Mouse (Mus musculus) kidney, embryonic 16.5 days (tissue): ENCODE data around the gene Ikbip. TPM values are rescaled to one million over a fixed set of nuclear protein-coding genes. Genes with fewer than 3 reads are reported as not detected.

Experiments
- ATAC-seq: fragments of 200-750 bp; cut with Nextera tagmentation; 2 replicates; pipeline ENCODE4 v1.8.0; 2017; ENCODE audit warnings: moderate TSS enrichment; ENCODE audit not compliant: low FRiP score, low TSS enrichment
- H3K27ac ChIP-seq: fragments of 300-500 bp; sonication (generic); 2 replicates; pipeline ENCODE4 v1.5.1; 2014; ENCODE audit warnings: low read length
- H3K27me3 ChIP-seq: fragments of 300-500 bp; sonication (generic); 2 replicates; pipeline ENCODE4 v1.6.1; 2014; ENCODE audit warnings: low read length, control low read depth, mixed read lengths; ENCODE audit not compliant: insufficient read depth
- H3K36me3 ChIP-seq: fragments of 300-500 bp; sonication (generic); 2 replicates; pipeline ENCODE4 v1.6.1; 2014; ENCODE audit warnings: low read length, control low read depth, mixed read lengths; ENCODE audit not compliant: insufficient read depth
- H3K4me1 ChIP-seq: fragments of 300-500 bp; sonication (generic); 2 replicates; pipeline ENCODE4 v1.6.1; 2014; ENCODE audit warnings: low read length, control low read depth, mixed read lengths; ENCODE audit not compliant: insufficient read depth
- H3K4me2 ChIP-seq: fragments of 300-500 bp; sonication (generic); replicated peaks from 2 replicates; pipeline ENCODE4 v1.6.1; 2014; ENCODE audit warnings: low read depth, low read length
- H3K4me3 ChIP-seq: fragments of 300-500 bp; sonication (generic); 2 replicates; pipeline ENCODE4 v1.5.1; 2014; ENCODE audit warnings: mild to moderate bottlenecking, low read length
- H3K9ac ChIP-seq: fragments of 300-500 bp; sonication (generic); replicated peaks from 2 replicates; pipeline ENCODE4 v1.6.1; 2014; ENCODE audit warnings: low read length
- H3K9me3 ChIP-seq: fragments of 300-500 bp; sonication (generic); 2 replicates; pipeline ENCODE4 v1.6.1; 2016; ENCODE audit warnings: low read length, control low read depth
- WGBS: fragments of 180-500 bp; shearing (Covaris S2); extraction: QIAGEN DNeasy Blood & Tissue Kit; methylation state at CpG from one replicate; pipeline ENCODE4 v1.1.7; 2014; 5-methylcytosine and 5-hydroxymethylcytosine counted together
- polyA plus RNA-seq: library from polyadenylated mRNA; unstranded; fragments of >200 nt; fragmentation: Nextera tagmentation; extraction: Ambion mirVana; gene quantifications from 2 replicates; pipeline ENCODE4 v1.2.1, GENCODE M21; 2015

The Ikbip gene
- polyA plus RNA-seq, 1 experiment from 2014 or later: 37.6 TPM

- Histone ChIP-seq H3K27ac (no peak overlapping the region), H3K36me3 (no peaks in the 10 kb centered on the region), H3K9ac (no peak overlapping the region), H3K4me1 (peaks cover 3% of the 10 kb centered on the region; the same call in 1 of the 2 replicates), H3K4me2 (no peak overlapping the region), H3K27me3 (no peaks in the 10 kb centered on the region), H3K9me3 (no peaks in the 10 kb centered on the region), H3K4me3 (no peak overlapping the region)
- no peak for ATAC-seq
- 86% methylated on average over 3 of the region's 3 CpGs for WGBS
Observed at GRCm38 (mm10) chr10:91130792-91131191, 48.1 kb downstream of the Ikbip start.

GRCm38 (mm10) chr10:91131565-91131964 is 48.8 kb downstream of the Ikbip start:
- H3K36me3 ChIP-seq: no peaks in the 10 kb centered on the region
- no peak overlapping the region for H3K9ac ChIP-seq
- no peak for ATAC-seq
- H3K9me3 ChIP-seq: no peaks in the 10 kb centered on the region
- WGBS: 85% methylated on average over 1 of the region's 1 CpGs
- H3K27ac ChIP-seq: no peak overlapping the region
- H3K4me1 ChIP-seq: peaks cover 2% of the 10 kb centered on the region; the same call in 1 of the 2 replicates
- no peak overlapping the region for H3K4me3 ChIP-seq
- H3K27me3 ChIP-seq: no peaks in the 10 kb centered on the region
- no peak overlapping the region for H3K4me2 ChIP-seq

GRCm38 (mm10) chr10:91135302-91135972 is 52.7 kb downstream of the Ikbip start:
- H3K4me3 ChIP-seq: no peak overlapping the region
- no peak overlapping the region for H3K9ac ChIP-seq
- no peaks in the 10 kb centered on the region for H3K36me3 ChIP-seq
- no peak for ATAC-seq
- H3K27ac ChIP-seq: no peak overlapping the region
- H3K27me3 ChIP-seq: no peaks in the 10 kb centered on the region
- H3K4me1 ChIP-seq: no peaks in the 10 kb centered on the region
- H3K4me2 ChIP-seq: no peak overlapping the region
- whole genome bisulfite sequencing: 83% methylated on average over 7 of the region's 7 CpGs
- no peaks in the 10 kb centered on the region for H3K9me3 ChIP-seq

GRCm38 (mm10) chr10:91137400-91137799 is 54.7 kb downstream of the Ikbip start:
- no peak overlapping the region for H3K9ac ChIP-seq
- no peak overlapping the region for H3K4me3 ChIP-seq
- WGBS: 79% methylated on average over 9 of the region's 9 CpGs
- no peaks in the 10 kb centered on the region for H3K9me3 ChIP-seq
- H3K36me3 ChIP-seq: no peaks in the 10 kb centered on the region
- H3K4me2 ChIP-seq: no peak overlapping the region
- no peak overlapping the region for H3K27ac ChIP-seq
- no peak for ATAC-seq
- H3K27me3 ChIP-seq: no peaks in the 10 kb centered on the region
- no peaks in the 10 kb centered on the region for H3K4me1 ChIP-seq

DNA sequence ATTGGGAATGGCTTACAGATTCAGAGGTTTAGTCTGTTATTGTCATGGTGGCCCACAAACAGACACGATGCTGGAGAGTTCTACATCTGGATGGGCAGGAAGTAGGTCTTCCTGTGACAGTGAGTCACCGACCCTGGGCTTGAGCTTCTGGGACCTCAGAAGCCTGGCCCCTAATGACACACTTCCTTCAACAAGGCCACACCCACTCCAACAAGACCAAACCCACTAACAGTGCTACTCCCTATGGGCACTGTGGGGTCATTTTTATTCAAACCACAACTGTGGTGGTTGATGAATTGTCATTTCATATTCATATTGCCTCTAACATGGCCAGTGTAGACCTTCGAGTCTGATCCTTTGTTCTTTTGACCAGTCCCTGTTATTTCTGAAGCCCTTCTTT is 55.6 kb downstream of the Ikbip start:
- H3K36me3 ChIP-seq: no peaks in the 10 kb centered on the region
- H3K4me2 ChIP-seq: no peak overlapping the region
- H3K9ac ChIP-seq: no peak overlapping the region
- H3K4me3 ChIP-seq: no peak overlapping the region
- H3K27me3 ChIP-seq: no peaks in the 10 kb centered on the region
- no peak for ATAC-seq
- H3K4me1 ChIP-seq: no peaks in the 10 kb centered on the region
- 75% methylated on average over 3 of the region's 3 CpGs for WGBS
- H3K27ac ChIP-seq: no peak overlapping the region
- no peaks in the 10 kb centered on the region for H3K9me3 ChIP-seq

GRCm38 (mm10) chr10:91139148-91139766 is 56.5 kb downstream of the Ikbip start:
- no peak for ATAC-seq
- Histone ChIP-seq H3K36me3 (no peaks in the 10 kb centered on the region), H3K27me3 (no peaks in the 10 kb centered on the region), H3K9me3 (no peaks in the 10 kb centered on the region), H3K4me2 (no peak overlapping the region), H3K4me1 (no peaks in the 10 kb centered on the region), H3K27ac (no peak overlapping the region), H3K4me3 (no peak overlapping the region), H3K9ac (no peak overlapping the region)
- 87% methylated on average over 14 of the region's 14 CpGs for WGBS

- Histone ChIP-seq H3K9ac (no peak overlapping the region), H3K4me3 (no peak overlapping the region), H3K4me2 (no peak overlapping the region), H3K4me1 (no peaks in the 10 kb centered on the region), H3K27ac (no peak overlapping the region), H3K36me3 (peaks cover 14% of the 10 kb centered on the region), H3K27me3 (no peaks in the 10 kb centered on the region), H3K9me3 (no peaks in the 10 kb centered on the region)
- WGBS: 41% methylated on average over 2 of the region's 2 CpGs
- ATAC-seq: no peak
Observed at GRCm38 (mm10) chr10:91141564-91141963, 58.8 kb downstream of the Ikbip start.

DNA sequence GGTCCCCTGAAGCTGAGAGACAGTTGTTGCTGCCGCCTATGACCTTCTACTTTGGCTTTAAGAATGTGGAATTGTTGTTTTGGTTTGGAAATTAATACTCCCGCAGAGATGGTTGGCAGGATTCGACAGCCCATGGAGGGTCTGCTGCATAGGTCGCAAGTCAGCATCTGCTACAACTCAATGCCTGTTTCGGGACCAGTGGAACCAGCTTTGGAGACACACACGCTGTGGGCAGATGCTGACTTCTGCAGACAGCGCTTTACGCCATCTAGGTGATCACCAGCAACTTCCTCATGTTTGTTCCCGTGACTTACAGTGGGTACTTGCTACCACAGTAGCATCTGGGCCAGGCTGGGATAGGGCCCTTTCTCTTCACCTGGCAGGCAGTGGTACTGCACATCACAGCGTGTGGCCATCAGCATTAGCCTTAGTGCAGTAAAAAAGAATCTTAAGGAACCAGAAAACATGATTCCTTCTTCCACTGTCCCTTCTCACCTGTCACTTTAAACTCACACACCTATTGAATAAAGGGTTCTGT is 60.0 kb downstream of the Ikbip start:
- Histone ChIP-seq H3K4me3 (no peak overlapping the region), H3K27me3 (no peaks in the 10 kb centered on the region), H3K9me3 (no peaks in the 10 kb centered on the region), H3K4me2 (no peak overlapping the region), H3K9ac (no peak overlapping the region), H3K36me3 (peaks cover 23% of the 10 kb centered on the region), H3K4me1 (no peaks in the 10 kb centered on the region), H3K27ac (no peak overlapping the region)
- WGBS: 53% methylated on average over 10 of the region's 10 CpGs
- peak; percentile 55; the same call in 1 of the 2 replicates for ATAC-seq

DNA sequence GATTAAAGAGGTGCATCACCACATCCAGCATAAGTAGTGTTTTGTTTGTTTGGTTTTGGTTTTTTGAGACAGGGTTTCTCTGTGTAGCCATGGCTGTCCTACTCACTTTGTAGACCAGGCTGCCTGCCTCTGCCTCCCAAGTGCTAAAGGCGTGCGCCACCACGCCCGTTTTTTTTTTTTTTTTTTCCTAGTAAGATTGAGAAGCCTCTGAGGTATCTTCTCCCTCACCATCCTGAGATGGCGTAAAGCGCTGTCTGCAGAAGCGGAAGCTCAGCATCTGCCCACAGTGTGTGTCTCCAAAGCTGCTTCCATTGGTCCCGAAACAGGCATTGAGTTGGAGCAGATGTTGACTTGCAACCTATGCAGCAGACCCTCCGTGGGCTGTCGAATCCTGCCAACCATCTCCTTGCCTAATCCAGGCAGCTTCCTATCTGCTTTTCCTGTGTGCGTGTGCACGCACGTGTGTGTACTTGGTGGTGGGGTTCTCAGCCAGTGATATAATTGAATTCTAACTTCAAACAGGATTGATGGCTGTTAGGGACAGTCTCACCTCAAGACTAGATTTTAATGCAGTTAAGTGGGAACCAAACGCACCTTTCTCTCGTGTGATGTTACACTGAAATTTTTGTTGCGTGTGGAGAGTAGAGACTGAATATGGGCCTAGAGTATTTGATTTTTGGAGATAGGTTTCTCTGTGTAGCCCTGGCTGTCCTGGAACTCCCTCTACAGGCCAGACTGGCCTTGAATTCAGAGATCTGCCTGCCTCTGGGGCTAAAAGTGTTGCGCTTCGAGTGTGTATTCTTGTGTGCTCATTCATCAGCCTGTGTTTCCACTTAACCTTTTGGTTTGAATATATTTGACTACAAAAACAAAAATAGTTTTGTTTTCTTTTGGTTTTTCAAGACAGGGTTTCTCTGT is 60.8 kb downstream of the Ikbip start:
- no peaks in the 10 kb centered on the region for H3K27me3 ChIP-seq
- 73% methylated on average over 18 of the region's 18 CpGs for WGBS
- no peak overlapping the region for H3K4me2 ChIP-seq
- H3K9me3 ChIP-seq: no peaks in the 10 kb centered on the region
- peaks cover 26% of the 10 kb centered on the region for H3K36me3 ChIP-seq
- H3K9ac ChIP-seq: no peak overlapping the region
- no peaks in the 10 kb centered on the region for H3K4me1 ChIP-seq
- H3K4me3 ChIP-seq: no peak overlapping the region
- ATAC-seq: peak; percentile 32; the same call in 1 of the 2 replicates
- no peak overlapping the region for H3K27ac ChIP-seq
